Mouse (Mus musculus): Measurements from ENCODE around the gene Tmem44.

GRCm38 (mm10) chr16:30575815-30576214 is 25.2 kb upstream of the Tmem44 start:
- TF ChIP-seq TAL1 (IDR thresholded peaks at IDR 0.05; ENCODE audit: low read length) (no peak), GATA1 (IDR thresholded peaks at IDR 0.05; ENCODE audit: low read length) (no peak)
